Mouse (Mus musculus) adrenal gland, postnatal 14 days (tissue): Measurements from ENCODE around the gene Capn3. TPM values are rescaled to one million over a fixed set of nuclear protein-coding genes. Genes with fewer than 3 reads are reported as not detected.

Experiments used
- DNase-seq: peaks from one replicate; pipeline ENCODE4 v3.0.0; 2021; ENCODE audit warnings: mixed read lengths
- long read RNA-seq, 2 experiments: library from polyadenylated mRNA; stranded (forward); transcript quantifications; one replicate each; pipeline ENCODE4 v2.0.0; 2021
- total RNA-seq: library from RNA; stranded (reverse); gene quantifications from 2 replicates; pipeline ENCODE4 v1.2.3, GENCODE M21; 2021

Capn3 gene
- 0.38 and 0.52 TPM in 2 replicates for total RNA-seq
- long read RNA-seq, experiment 1, partial matches to known transcripts: 0 of 5 reads
- long read RNA-seq, experiment 1, other reads (novel, unspliced or antisense): 5 of 5 reads
- long read RNA-seq, experiment 2: 0 reads

DNA sequence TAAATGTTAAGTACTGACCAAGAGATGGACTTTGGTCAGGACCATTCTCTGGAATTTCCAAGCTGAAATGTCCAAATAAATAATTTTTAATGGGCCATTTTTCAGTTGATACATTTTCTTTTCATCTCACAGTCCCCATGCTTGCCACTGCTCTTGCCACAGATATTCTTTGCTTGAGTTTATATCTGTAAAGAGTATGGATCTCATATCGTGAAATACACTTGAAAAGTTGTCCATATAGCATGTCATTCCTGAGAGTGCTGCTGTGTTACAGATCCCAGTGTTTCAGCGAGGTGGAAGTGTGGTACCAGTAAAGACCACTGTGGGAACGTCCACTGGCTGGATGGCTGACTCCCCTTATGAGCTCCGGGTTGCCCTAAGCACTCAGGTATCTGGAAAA lies at the start of gene Capn3:
Gene Capn3 (plus strand): TSS at position 301 of the 400 bp plus-strand sequence.
- no peak for DNase-seq

DNA sequence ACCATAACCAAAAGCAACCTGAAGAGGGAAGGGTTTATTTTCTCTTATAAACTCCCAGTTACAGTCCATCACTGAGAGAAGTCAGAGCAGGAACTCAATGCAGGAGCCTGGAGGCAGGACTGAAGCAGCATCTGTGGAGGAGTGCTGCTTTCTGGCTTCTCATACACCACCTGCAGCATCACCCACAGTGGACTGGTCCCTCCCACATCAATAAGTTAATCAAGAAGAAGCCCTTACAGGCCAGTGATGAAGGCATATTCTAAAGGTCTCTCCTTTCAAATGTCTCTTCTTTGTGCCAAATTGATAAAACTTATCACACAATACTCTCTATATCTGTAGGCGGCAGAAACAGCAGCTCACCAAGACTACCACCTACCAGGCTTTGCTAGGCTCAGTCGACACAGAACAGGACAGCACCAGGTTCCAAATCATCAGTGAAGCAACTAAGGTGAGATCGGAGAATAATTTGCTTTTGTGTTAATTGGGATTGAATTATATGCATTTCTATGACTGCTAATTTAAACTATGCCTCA lies 44.7 kb upstream of the Capn3 start:
- DNase-seq: no peak

DNA sequence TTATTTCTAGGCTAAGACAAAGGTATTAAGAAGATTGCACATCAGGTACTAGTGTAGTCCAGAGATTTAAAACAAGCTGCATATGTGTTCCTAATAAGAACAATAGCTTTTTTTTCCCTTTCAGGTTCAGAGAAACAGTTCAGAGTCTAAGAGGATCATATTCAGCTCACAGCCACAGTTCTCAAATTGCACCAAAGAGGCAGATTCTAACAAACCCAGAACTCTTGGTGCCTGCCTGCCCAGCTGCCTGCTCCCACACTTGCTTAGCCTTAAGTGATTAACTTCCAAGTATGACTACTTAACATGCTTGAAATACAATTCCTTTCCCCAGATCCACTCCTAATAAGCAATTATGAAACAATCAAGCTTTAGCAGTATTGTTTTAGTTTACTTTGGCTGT lies 41.7 kb upstream of the Capn3 start:
- DNase-seq: no peak

DNA sequence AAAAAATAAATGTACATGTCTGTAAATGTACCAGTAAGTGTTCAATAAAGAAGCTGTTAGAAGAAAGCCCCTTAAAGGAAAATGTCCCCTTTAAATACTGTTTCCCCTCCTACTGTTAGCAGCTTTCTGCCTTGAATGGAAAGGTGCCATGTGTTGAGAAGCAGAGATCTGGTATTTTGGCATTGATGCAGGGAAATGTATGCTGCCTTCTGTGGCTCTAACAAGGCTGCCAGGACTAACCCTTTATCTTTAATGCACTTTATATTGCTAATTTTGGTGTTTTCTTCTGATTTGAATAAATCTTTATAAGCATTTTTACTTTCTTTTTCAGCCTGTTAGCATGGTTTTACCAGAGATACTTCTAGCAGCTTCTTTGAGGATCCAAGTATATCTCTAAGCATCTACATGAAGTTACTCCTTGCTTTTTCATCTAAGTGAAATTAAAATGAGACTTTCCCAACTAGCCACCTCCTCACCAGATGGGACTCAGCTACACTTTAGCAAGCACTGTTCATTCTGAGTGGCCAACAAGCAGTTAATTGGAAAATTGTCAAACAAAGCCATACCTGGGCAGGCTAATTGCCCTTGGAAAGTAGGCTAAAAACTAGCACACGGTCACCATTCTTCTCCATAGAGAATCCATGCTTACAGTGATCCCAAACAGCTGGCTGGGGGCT lies 40.9 kb upstream of the Capn3 start:
- DNase-seq: no peak

DNA sequence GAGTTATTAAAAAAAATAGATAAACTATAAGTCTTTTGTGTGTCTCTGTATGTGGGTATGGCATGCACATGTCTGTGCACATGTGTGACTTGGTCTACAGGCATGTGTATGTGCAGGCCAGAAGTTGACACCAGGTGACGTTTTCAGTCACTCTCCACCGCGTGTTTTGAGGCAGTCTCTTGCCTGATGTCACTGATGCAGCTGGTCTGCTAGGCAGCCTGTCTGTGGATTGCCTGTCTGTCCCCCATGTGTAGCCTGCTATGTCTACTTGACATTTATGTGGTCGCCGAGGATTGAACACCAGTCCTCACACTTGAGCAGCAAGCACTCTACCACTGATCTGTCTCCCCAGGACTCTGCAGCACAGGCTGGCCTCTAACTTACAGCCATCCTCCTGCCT lies 31.4 kb upstream of the Capn3 start:
- DNase-seq: no peak

DNA sequence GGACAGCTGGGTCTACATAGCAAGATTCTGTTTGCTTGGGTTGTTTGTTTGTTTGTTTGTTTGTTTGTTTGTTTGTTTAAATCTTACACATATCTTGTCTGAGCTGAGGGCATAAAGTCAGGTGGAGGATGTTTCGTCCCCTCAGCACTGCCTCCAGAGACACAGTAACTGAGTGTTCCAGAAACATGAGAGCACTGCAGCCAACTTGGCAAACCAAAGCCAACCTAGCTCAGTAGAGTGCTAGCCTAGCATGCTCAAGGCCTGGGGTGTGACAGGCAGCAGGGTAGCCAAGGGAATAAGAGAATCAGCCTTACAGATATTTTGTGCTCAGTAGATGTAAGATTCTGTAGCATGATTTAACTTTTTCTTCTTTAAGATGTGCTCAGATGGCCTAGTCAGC lies 11.3 kb upstream of the Capn3 start:
- DNase-seq: no peak

DNA sequence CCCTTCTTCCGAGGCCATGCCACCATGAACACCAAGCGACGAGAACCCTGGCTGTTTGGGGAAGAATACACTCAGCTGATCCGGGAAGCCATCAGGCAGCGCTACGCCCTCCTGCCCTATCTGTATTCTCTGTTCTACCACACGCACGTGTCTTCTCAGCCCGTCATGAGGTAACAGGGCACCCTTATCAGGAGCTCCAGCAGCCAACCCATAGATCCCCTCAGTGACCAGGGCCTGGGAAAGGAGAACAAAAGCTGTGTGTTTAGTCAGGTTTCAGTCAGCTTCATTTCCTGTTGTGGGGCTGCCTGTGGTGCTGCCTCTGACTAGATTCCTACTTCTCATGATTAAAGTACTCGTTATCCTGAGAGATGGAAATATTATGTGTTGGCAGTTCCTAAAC lies 9.4 kb upstream of the Capn3 start:
- DNase-seq: no peak

DNA sequence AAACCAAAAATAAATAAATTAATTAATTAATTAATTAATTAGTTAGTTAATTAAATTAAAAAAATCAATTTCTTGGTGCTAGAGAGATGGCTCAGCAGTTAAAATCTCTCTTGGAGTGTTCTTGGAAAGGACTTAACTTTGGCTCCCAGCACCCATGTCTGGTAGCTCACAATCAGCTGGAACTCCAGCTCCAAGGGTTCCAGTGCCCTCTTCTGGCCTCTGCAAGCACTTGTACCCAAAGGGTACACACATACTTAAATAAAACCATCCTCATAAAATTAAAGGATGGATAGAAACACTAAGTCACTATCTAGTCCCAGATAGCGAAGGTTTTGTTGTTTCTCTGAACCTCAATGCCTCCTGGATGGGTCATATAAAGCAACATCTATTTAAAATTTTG lies 8.5 kb upstream of the Capn3 start:
- no peak for DNase-seq

DNA sequence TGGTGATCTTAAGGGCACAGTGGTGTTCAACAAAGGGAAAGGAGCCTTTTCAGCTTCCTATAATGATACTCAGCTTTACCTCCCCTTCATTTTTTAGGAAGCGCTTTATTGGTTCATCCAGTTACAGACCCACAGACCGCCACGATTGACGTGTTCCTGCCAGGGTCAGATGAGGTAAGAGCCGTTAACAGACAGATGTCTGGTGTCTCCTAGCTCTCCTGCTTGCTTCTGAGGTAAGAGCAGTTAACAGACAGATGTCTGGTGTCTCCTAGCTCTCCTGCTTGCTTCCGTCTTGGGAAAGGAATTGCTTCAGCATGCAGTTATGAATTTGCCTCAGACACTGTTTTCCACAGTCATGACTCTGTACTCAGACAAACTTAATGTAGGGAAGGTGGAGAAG lies 5.1 kb upstream of the Capn3 start:
- DNase-seq: no peak

DNA sequence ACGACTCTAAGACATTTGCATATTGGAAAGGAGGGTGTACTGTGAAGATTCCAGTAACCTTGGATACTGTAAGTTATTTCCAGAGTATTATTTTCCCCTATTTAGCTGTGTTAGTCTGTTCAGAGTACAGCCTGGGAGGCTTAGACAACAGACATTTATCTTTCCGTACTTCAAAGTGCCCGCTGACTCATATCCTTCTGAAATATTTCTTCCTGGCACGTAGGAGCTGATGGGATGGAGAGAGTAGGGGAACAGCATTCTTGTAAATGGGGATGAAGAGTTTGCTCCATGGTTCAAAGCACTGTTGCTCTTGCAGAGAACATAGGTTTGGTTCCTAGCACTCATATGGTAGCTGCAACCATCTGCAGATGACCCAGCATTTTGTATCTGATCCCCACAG lies 3.2 kb upstream of the Capn3 start:
- DNase-seq: peak; percentile 31

DNA sequence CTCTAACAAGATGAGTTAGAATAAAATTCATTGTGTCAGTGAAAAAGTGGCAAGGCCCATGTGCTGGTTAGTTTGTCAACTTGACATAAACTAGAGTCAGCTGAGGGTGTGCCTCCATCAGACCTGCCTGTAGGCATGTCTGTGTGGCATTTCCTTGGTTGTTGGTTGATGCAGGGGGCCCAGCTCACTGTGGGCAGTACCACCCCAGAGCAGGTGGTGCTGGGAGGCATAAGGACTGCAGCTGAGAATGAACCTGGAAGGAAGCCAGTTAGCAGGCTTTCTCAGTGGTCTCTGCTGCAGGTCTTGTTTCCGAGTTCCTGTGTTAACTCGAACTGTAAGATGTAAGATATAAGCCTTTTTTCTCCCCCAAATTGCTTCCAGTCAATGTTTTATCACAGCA lies 832 bp upstream of the Capn3 start:
- DNase-seq: no peak

DNA sequence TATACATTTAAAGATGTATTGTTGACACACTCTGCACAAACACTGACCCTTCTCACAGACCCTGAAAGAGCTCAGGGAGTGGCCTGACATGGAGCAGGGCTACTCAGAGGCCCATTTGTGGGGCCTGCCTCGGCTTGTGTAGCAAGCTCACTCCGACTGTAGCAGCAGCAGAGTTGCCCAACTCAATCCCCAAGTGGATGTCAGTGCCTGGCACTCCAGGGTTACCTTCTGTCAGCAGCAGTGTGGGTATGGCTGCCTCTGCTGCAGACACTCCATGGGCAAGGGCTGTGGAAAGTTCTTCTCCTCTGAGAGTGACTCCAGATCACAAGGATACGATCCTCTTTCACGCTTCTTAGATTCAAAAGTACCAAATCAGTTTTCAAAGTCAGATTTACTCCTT lies 4.4 kb downstream of the Capn3 start:
- peak; percentile 49 for DNase-seq

DNA sequence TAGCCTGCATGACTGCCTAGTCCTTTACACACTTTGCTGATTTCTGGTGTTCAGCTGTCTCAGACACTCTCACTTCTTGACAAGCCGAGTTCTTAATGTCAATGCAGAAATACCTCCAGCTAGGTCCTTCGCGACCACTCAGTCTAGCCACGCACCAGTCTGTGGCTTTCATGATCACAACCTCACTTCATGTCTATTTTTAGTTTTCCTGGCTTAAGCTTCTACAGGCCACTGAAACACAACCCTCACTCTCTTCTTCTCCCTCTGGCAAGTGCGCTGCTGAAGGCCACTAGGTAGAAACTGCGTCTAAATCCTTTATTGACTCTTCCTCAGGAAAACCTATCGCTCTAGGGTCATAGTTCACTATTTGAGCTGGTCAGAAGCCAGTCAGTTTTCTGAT lies 7.5 kb downstream of the Capn3 start:
- DNase-seq: no peak

DNA sequence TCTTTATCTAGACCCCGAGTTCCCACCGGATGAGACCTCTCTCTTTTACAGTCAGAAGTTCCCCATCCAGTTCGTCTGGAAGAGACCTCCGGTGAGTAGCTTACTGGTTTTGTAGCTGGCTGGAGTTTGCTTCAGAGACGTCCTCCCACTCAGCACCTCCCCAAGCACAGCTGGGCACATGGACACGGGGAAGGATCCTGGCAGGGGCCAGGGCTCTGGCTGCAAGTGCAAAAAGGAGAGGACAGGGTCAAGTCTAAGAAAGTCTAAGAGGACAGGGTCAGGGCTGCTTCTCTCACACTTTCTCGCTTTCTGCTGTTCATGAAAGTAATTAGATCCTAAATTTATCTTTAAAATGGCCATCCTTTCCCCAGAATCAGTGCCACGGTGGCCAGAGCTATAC lies 8.3 kb downstream of the Capn3 start:
- peak; percentile 22 for DNase-seq

DNA sequence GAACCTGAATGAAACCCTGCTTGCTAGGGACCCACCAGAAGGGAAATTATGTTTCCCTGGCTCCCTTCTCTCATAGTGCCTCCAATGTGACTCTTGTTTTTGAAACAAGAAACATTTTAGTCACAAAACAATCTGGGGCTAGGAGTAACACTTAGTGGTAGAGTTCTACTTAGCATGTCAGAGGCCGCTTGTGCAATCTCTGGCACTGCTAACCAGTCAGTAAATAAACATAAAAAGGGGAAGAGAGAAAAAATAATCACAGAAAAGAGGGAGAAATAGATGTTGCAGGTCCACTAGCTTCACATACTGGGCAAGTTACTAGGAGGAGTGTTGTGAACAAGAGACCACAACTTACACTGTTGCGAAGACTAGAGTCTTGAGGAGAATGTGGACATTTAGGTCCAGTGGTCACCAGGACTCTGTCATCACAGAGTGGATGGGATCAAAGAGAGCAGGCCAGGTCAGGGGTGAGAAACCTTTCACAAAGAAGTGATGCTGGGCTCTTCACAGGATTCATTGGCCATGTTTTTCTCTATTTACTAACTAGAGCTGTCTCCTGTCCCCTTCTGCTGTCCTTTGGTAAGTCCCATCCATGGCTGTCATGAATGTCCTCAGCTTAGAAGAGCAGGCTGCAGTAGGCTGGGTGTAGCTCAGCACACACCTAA lies 9.0 kb downstream of the Capn3 start:
- DNase-seq: no peak

DNA sequence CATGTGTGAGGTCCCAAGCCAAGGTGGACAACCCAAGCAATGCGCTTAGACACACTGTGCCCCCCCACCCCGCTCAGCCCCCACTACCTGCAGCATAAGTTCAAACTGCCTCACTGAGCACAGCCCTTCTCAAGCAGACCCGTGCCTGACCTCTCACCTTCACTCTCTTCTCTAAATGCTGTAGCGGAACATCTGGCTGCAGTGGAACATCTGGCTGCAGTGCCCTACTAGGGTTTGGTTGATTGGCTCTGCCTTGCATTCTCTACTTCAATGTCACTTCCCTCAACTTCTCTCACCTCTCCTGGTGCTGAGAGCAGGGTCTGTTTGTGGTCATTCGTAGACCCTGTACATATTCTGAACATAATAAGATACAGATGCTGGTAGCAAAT lies 9.6 kb downstream of the Capn3 start:
- no peak for DNase-seq

DNA sequence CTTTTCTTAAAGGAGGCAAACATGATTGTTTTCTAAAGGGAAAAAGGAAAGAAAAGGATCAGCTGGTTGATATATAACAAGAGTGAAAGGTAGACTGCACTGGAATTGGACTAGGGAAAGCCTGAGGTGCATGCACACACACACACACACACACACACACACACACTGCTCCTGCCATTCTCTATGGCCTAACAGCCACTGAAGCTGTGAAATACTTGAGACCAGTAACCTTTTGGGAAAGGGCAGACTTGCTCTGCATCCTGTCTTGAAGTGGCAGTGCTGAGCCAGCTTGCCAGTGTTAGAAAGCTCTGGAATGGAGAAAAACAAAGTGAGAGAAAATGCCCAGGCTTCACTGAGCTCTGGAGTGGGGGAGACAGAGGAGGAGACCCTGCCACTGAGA lies 12.2 kb downstream of the Capn3 start:
- DNase-seq: no peak

DNA sequence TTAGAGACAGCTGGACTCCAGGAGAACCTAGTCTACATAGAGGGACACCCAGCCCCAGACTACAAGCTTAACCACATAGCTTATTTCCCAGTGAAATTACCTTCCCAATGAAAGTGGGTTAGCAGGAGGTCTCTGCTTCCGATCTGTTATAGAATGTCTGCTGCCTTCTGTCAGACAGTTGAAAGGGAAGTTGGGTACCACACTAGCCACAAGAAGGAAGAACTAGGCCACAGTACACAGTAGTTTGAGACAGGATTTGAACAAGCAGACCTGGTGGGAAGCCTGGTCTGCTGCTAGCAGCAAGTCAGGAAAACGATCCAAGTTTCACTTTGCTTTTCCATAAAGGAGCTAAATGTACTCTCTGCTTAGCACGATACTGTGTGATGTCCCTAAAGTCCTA lies 13.4 kb downstream of the Capn3 start:
- no peak for DNase-seq

DNA sequence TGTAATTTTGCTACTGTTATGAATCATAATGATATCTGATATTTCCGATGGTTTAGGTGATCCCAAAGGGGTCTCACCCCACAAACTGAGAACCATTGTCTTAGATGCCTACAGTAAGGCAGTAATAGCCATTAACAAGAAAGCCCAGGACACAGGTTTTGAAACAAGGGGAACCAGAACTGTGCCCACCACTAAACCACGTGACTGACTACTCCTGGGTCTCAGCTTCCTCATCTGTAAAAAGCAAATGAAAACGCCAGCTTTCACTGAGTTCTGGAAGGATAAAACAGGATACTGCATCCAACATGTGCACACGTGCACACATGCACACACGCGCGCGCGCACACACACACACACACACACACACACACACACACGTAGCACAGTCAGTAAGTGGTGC lies 13.9 kb downstream of the Capn3 start:
- no peak for DNase-seq

DNA sequence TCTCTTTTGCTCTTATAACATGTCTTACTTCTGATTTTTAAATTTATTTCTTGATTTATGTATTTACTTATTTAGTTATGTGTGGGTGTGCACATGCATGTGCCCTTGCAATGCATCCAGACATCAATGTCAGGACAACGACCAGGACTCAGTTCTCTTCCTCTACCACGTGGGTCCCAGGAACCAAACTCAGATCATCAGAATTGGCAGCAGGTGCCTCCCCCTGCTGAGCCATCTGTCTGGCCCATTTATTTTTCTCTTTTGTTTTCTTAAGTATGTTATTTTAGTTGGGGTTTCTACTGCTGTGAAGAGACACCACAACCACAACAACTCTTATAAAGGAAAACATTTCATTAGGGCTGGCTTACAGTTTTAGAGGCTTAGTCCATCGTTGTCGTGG lies 15.0 kb downstream of the Capn3 start:
- DNase-seq: no peak

DNA sequence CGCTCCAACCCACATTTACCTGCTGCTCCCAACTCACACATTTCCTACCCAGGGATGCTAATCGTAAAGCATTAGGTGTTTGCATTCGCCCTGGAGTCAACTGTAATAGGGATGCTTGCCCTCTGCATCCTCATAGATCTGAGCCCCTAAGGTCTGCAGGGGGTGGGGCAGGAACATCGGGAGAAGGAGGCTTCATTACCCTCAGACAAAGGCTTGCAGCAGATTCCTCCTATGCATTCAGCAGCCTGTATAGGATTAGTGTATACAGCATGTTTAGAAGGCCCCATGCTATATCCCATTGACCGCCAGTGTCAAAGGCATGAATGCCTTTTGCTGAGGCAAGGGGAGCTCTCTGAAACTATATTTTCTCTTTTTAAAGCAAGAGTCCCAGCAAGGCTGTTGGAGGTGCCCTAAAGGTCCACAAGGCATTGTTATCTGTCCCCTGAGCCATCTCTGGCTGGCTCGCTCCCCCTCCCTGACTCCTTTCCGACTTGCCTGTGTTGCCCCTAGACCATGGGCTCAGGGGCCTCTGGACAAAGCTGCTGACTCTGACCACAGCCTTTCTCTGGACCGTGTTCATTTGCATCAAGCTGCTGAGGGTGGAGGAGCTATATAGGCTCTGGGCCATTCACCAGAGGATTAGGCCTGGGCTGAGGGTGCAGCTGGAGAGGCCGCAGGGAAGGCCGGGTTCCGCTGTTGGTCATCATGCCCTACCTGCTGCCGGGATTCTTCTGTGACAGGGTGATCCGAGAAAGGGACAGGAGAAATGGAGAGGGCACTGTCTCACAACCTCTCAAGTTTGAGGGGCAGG lies 20.7 kb downstream of the Capn3 start:
- DNase-seq: no peak

DNA sequence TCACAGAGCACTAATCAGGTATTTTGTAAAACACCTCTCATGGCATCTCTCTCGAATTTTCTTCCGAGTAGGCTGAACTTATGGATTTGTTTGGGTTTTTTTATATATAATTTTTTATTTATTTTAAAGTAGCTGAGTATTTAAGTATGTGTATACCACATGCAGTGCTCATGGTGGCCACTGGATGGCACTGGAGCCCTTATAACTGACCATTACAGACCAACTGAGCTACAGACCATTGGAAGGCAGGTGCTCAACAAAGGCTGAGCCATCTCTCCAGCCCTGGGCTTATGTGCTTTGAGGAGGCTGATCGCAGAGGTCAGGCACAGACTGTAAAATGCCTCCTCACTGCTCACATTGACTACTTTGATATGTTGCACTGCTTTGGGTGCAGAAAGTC lies 22.8 kb downstream of the Capn3 start:
- DNase-seq: peak; percentile 83

DNA sequence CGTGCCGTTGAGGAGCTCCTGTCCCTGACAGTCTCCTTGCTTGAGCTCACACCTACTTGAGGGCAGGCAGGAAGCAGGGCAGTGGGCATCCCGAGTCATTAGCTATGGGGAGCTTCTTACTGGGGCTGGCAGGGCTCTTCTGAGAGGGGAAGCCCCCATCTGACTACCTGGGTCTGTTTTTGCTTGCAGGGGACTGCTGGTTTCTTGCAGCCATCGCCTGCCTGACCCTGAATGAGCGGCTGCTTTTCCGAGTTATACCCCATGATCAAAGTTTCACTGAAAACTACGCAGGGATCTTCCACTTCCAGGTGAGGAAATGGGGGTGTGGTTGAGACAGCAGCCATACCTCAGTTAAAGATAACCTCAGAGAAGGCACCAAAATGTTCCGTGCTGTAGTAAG lies 26.1 kb downstream of the Capn3 start:
- no peak for DNase-seq
